Mouse (Mus musculus) heart, embryonic 10.5 days (tissue): Measurements from ENCODE around the gene Kat2b. TPM values are rescaled to one million over a fixed set of nuclear protein-coding genes. Genes with fewer than 3 reads are reported as not detected.
"Not testable (repeated sequence)": the region's sequence is repeated elsewhere in the genome, so short reads cannot be mapped to it uniquely, and the experiment has no call there.

Source experiments
- DNase-seq: peaks from one replicate; pipeline ENCODE4 v3.0.0-alpha.2; 2017; ENCODE audit warnings: low spot score
- H3K27ac ChIP-seq: fragments of 300-500 bp; sonication (generic); 2 replicates; pipeline ENCODE4 v1.5.1; 2016; ENCODE audit warnings: mild to moderate bottlenecking
- H3K27me3 ChIP-seq: fragments of 300-500 bp; sonication (generic); 2 replicates; pipeline ENCODE4 v1.6.1; 2016; ENCODE audit warnings: mild to moderate bottlenecking; ENCODE audit not compliant: poor library complexity, insufficient read depth, severe bottlenecking
- H3K36me3 ChIP-seq: fragments of 300-500 bp; sonication (generic); 2 replicates; pipeline ENCODE4 v1.6.1; 2016; ENCODE audit warnings: mild to moderate bottlenecking, moderate library complexity
- H3K4me1 ChIP-seq: fragments of 300-500 bp; sonication (generic); 2 replicates; pipeline ENCODE4 v1.6.1; 2016; ENCODE audit warnings: mild to moderate bottlenecking
- H3K4me3 ChIP-seq: fragments of 300-500 bp; sonication (generic); 2 replicates; pipeline ENCODE4 v1.5.1; 2016; ENCODE audit warnings: mild to moderate bottlenecking, moderate library complexity
- H3K9me3 ChIP-seq: fragments of 300-500 bp; sonication (generic); 2 replicates; pipeline ENCODE4 v1.6.1; 2016; ENCODE audit warnings: mild to moderate bottlenecking, moderate library complexity
- WGBS: fragments of 180-500 bp; shearing (Covaris S2); methylation state at CpG from one replicate; pipeline ENCODE4 v1.1.7; 2016; 5-methylcytosine and 5-hydroxymethylcytosine counted together
- polyA plus RNA-seq: library from polyadenylated mRNA; unstranded; fragments of >200 nt; fragmentation: Nextera tagmentation; extraction: Ambion mirVana; gene quantifications from 2 replicates; pipeline ENCODE4 v1.2.1, GENCODE M21; 2016

Kat2b gene
- polyA plus RNA-seq, 1 experiment from 2014 or later = 4.1 TPM

GRCm38 (mm10) chr17:53659230-53659629 lies 92.6 kb downstream of the Kat2b start:
- peaks cover 20% of the 10 kb centered on the region for H3K36me3 ChIP-seq
- H3K4me3 ChIP-seq = no peak overlapping the region
- no peaks in the 10 kb centered on the region for H3K9me3 ChIP-seq
- no peaks in the 10 kb centered on the region for H3K27me3 ChIP-seq
- DNase-seq = no peak
- WGBS = 85% methylated on average over 8 of the region's 8 CpGs
- H3K27ac ChIP-seq = no peak overlapping the region
- no peaks in the 10 kb centered on the region; the same call in 1 of the 2 replicates for H3K4me1 ChIP-seq

GRCm38 (mm10) chr17:53659738-53660137 lies 93.1 kb downstream of the Kat2b start:
- no peaks in the 10 kb centered on the region for H3K9me3 ChIP-seq
- 82% methylated on average over 4 of the region's 4 CpGs for WGBS
- DNase-seq = no peak
- no peak overlapping the region for H3K27ac ChIP-seq
- no peaks in the 10 kb centered on the region; the same call in 1 of the 2 replicates for H3K4me1 ChIP-seq
- no peak overlapping the region for H3K4me3 ChIP-seq
- H3K27me3 ChIP-seq = no peaks in the 10 kb centered on the region
- H3K36me3 ChIP-seq = peaks cover 15% of the 10 kb centered on the region

- Histone ChIP-seq H3K4me1 (no peaks in the 10 kb centered on the region; the same call in 1 of the 2 replicates), H3K9me3 (no peaks in the 10 kb centered on the region), H3K36me3 (peaks cover 14% of the 10 kb centered on the region), H3K27me3 (no peaks in the 10 kb centered on the region), H3K27ac (no peak overlapping the region), H3K4me3 (no peak overlapping the region)
- whole genome bisulfite sequencing = 49% methylated on average over 6 of the region's 6 CpGs
- DNase-seq = peak; percentile 80
These were observed 94.6 kb downstream of the Kat2b start for GRCm38 (mm10) chr17:53661056-53661840.

- 82% methylated on average over 3 of the region's 3 CpGs for WGBS
These were observed 97.6 kb downstream of the Kat2b start for GRCm38 (mm10) chr17:53664267-53664666.

GRCm38 (mm10) chr17:53664703-53665382 lies 98.2 kb downstream of the Kat2b start:
- Histone ChIP-seq H3K9me3 (no peaks in the 10 kb centered on the region), H3K4me3 (no peak overlapping the region), H3K27me3 (no peaks in the 10 kb centered on the region), H3K27ac (no peak overlapping the region), H3K4me1 (no peaks in the 10 kb centered on the region; the same call in 1 of the 2 replicates), H3K36me3 (peaks cover 35% of the 10 kb centered on the region)
- WGBS = 79% methylated on average over 2 of the region's 2 CpGs
- no peak for DNase-seq

More at GRCm38 (mm10) chr17:53664267-53664666, 97.6 kb downstream of the Kat2b start:
- Histone ChIP-seq H3K9me3 (no peaks in the 10 kb centered on the region), H3K36me3 (peaks cover 32% of the 10 kb centered on the region), H3K4me1 (no peaks in the 10 kb centered on the region; the same call in 1 of the 2 replicates), H3K27ac (no peak overlapping the region), H3K27me3 (no peaks in the 10 kb centered on the region), H3K4me3 (no peak overlapping the region)
- no peak for DNase-seq

GRCm38 (mm10) chr17:53670453-53670852 lies 103.8 kb downstream of the Kat2b start:
- no peak for DNase-seq
- Histone ChIP-seq H3K27ac (no peak overlapping the region), H3K36me3 (peaks cover 57% of the 10 kb centered on the region), H3K4me1 (no peaks in the 10 kb centered on the region), H3K4me3 (no peak overlapping the region), H3K27me3 (no peaks in the 10 kb centered on the region), H3K9me3 (no peaks in the 10 kb centered on the region)
- WGBS = 90% methylated on average over 8 of the region's 8 CpGs

- DNase-seq = no peak
- WGBS = 80% methylated on average over 8 of the region's 8 CpGs
- H3K4me1 ChIP-seq = no peaks in the 10 kb centered on the region
- no peak overlapping the region for H3K4me3 ChIP-seq
- H3K27me3 ChIP-seq = no peaks in the 10 kb centered on the region
- peaks cover 81% of the 10 kb centered on the region for H3K36me3 ChIP-seq
- no peaks in the 10 kb centered on the region for H3K9me3 ChIP-seq
- no peak overlapping the region for H3K27ac ChIP-seq
These were observed 112.1 kb downstream of the Kat2b start for GRCm38 (mm10) chr17:53678716-53679115.

- 30% methylated on average over 1 of the region's 1 CpGs for WGBS
- peaks cover 5% of the 10 kb centered on the region; the same call in 1 of the 2 replicates for H3K4me1 ChIP-seq
- no peaks in the 10 kb centered on the region for H3K9me3 ChIP-seq
- no peak for DNase-seq
- H3K27me3 ChIP-seq = no peaks in the 10 kb centered on the region
- peaks cover 31% of the 10 kb centered on the region for H3K36me3 ChIP-seq
- H3K27ac ChIP-seq = peak overlapping the region; percentile 97
- peak overlapping the region; percentile 77 for H3K4me3 ChIP-seq
These were observed 121.7 kb downstream of the Kat2b start for GRCm38 (mm10) chr17:53688321-53688720.

- WGBS = under 1% methylated on average over 77 of the region's 78 CpGs
- peak within 1 kb of the TSS; percentile 97 for H3K27ac ChIP-seq
- DNase-seq = peak; percentile 98
These were observed 122.5 kb downstream of the Kat2b start, which contains the start of gene Sgo1 for GRCm38 (mm10) chr17:53688877-53689802. Sgo1 (minus strand) TSS chr17:53689333.

GRCm38 (mm10) chr17:53689946-53690345 lies 123.3 kb downstream of the Kat2b start:
- peak overlapping the region; percentile 77 for H3K4me3 ChIP-seq
- DNase-seq = no peak

More at GRCm38 (mm10) chr17:53688877-53689802, 122.5 kb downstream of the Kat2b start, which contains the start of gene Sgo1:
- peak within 1 kb of the TSS; percentile 77 for H3K4me3 ChIP-seq
- H3K36me3 ChIP-seq = peaks cover 23% of the 10 kb centered on the region
- H3K9me3 ChIP-seq = no peaks in the 10 kb centered on the region
- H3K4me1 ChIP-seq = peaks cover 5% of the 10 kb centered on the region; the same call in 1 of the 2 replicates
- no peaks in the 10 kb centered on the region for H3K27me3 ChIP-seq

GRCm38 (mm10) chr17:53694039-53694438 lies 127.4 kb downstream of the Kat2b start:
- no peaks in the 10 kb centered on the region for H3K27me3 ChIP-seq
- no peak for DNase-seq
- no peaks in the 10 kb centered on the region; the same call in 1 of the 2 replicates for H3K4me1 ChIP-seq
- no peaks in the 10 kb centered on the region for H3K9me3 ChIP-seq
- H3K4me3 ChIP-seq = no peak overlapping the region
- H3K36me3 ChIP-seq = no peaks in the 10 kb centered on the region
- no peak overlapping the region for H3K27ac ChIP-seq
- WGBS = 71% methylated on average over 2 of the region's 2 CpGs

More at GRCm38 (mm10) chr17:53689946-53690345, 123.3 kb downstream of the Kat2b start:
- Histone ChIP-seq H3K36me3 (peaks cover 17% of the 10 kb centered on the region), H3K27ac (peak overlapping the region; percentile 97), H3K27me3 (no peaks in the 10 kb centered on the region), H3K4me1 (peaks cover 5% of the 10 kb centered on the region; the same call in 1 of the 2 replicates), H3K9me3 (no peaks in the 10 kb centered on the region)
- 21% methylated on average over 7 of the region's 7 CpGs for WGBS

GRCm38 (mm10) chr17:53697521-53697920 lies 130.9 kb downstream of the Kat2b start:
- not testable (repeated sequence) for DNase-seq, H3K27me3 ChIP-seq, H3K4me3 ChIP-seq, H3K4me1 ChIP-seq, H3K36me3 ChIP-seq, H3K27ac ChIP-seq, H3K9me3 ChIP-seq
- WGBS = 85% methylated on average over 8 of the region's 8 CpGs
